26 mouse cellular contexts compared by ENCODE assay signal in the genomic region with DNA sequence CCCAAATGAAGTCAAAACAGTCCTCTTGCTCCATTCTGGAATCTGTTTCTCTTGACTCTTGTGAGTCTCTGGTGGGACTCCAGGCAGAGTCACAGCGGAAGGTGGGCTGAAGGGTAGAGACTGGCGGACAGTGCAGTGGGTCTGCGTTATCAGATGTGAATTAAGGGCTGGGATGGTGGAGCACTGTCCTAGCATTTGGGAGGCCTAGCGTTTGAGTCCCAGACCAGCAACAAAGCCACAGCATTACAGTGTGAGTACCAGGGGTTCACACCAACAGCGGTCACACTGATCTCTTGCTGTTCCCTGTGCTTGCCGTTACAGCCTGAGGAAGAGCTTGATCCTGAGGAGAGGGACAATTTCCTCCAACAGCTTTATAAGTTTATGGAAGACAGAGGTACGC. TPM values are rescaled to one million over a fixed set of nuclear protein-coding genes. Genes with fewer than 3 reads are reported as not detected.
DNase-seq lines count a peak whose midpoint lies in the region; TF ChIP-seq lines count a peak whose summit lies in the region.
"Had no signal": no experiment of that assay in that cellular context is flagged by ENCODE, and none has a peak within 500 bp of the region (broad histone marks: within the 10 kb centered on the region; RNA-seq: fewer than 3 reads in every experiment).

No protein-coding gene starts in this region.

- in situ Hi-C loops in ES-E14 (cut with MboI; ENCODE audit: low sequenced_read_pairs in 2 of 2, unreplicated experiment in 2 of 2), result no loop called here

- H3K27ac ChIP-seq in heart, embryonic 10.5 days, result no peak overlapping the region
- peak overlapping the region; percentile 36; the same call in 1 of the 2 replicates for H3K27ac ChIP-seq in ES-E14 (ENCODE audit: insufficient read depth, low read depth, low read length, poor library complexity, severe bottlenecking)

- H3K27me3 ChIP-seq in heart, embryonic 10.5 days (ENCODE audit: insufficient read depth, poor library complexity, severe bottlenecking), result no peaks in the 10 kb centered on the region
- H3K27me3 ChIP-seq: CH12.LX, Patski had no signal

- H3K4me1 ChIP-seq in heart, embryonic 10.5 days, result no peaks in the 10 kb centered on the region
- H3K4me1 ChIP-seq in ES-E14 (ENCODE audit: control insufficient read depth in 2 of 2, insufficient read depth in 2 of 2, low read length in 2 of 2, poor library complexity in 1 of 2), result no peaks in the 10 kb centered on the region

- peak; percentile 82 for DNase-seq in heart, adult 11 months
- no peak for DNase-seq in heart, postnatal 10 days
- peak; percentile 73 for DNase-seq in heart, embryonic 10.5 days (ENCODE audit: low spot score)
- DNase-seq in heart, adult 18-20 months, result no peak
- DNase-seq in ES-E14 (ENCODE audit: low read depth, low spot score), result no peak
- no peak for DNase-seq in adrenal gland, adult 18-20 months (ENCODE audit: low spot score in 2 of 2)
- DNase-seq: adrenal gland, adult 2 months; adrenal gland, adult 8-10 months; adrenal gland, postnatal 10 days; adrenal gland, postnatal 14 days; adrenal gland, postnatal 25 days; adrenal gland, postnatal 36 days; B cell, adult 2 months; cerebellum, adult 11 months; cerebellum, adult 11-12 months; cerebellum, adult 18-20 months; cerebellum, adult 2 months; cerebellum, adult 8-10 months had no signal

- no peak overlapping the region for H3K9ac ChIP-seq in ES-E14 (ENCODE audit: insufficient read depth, low read depth, low read length, poor library complexity, severe bottlenecking)

- H3K9me3 ChIP-seq in heart, embryonic 10.5 days, result no peaks in the 10 kb centered on the region
- no peaks in the 10 kb centered on the region for H3K9me3 ChIP-seq in ES-E14 (ENCODE audit: control insufficient read depth, insufficient read depth, low read depth, low read length)
- H3K9me3 ChIP-seq: G1E had no signal

- intact Hi-C loops in heart, postnatal 10 days (cut with DNase I), result no loop called here

- 92% methylated on average over 7 of the region's 7 CpGs for WGBS in heart, embryonic 10.5 days

- no peak overlapping the region for H3K4me3 ChIP-seq in heart, embryonic 10.5 days
- no peak overlapping the region for H3K4me3 ChIP-seq in ES-E14 (ENCODE audit: insufficient read depth in 1 of 2, low read depth in 1 of 2, low read length in 2 of 2, poor library complexity in 1 of 2, severe bottlenecking in 1 of 2)

- peaks cover 57% of the 10 kb centered on the region for H3K36me3 ChIP-seq in heart, embryonic 10.5 days
- peaks cover 18% of the 10 kb centered on the region for H3K36me3 ChIP-seq in ES-E14 (ENCODE audit: control insufficient read depth, insufficient read depth, low read length, poor library complexity, severe bottlenecking)

TF ChIP-seq in ES-E14, 5 proteins besides CTCF, POLR2A, EP300 and RAD21:
- TF ChIP-seq HCFC1 (IDR thresholded peaks at IDR 0.05; ENCODE audit: borderline replicate concordance, insufficient read depth, low read length) (no peak), ZC3H11A (IDR thresholded peaks at IDR 0.05; ENCODE audit: borderline replicate concordance, low read depth, low read length) (no peak), CHD2 (IDR thresholded peaks at IDR 0.05; ENCODE audit: low read depth, low read length) (no peak), ZNF384 (IDR thresholded peaks at IDR 0.05; ENCODE audit: low read depth, low read length) (no peak), MAFK (IDR thresholded peaks at IDR 0.05; ENCODE audit: insufficient read depth, low read depth, low read length) (no peak)

RNA-seq across cellular contexts. Expression of gene Arid4a, which starts 44.0 kb away (rescaled TPM):
- 10 to 100 TPM; 14.0 to 15.5 TPM for total RNA-seq in heart, postnatal 10 days (2021)
- 24.1 and 26.9 TPM in 2 replicates for polyA plus RNA-seq in heart, embryonic 10.5 days (2016; fragmentation: Nextera tagmentation; extraction: Ambion mirVana)
- 10 to 100 TPM; 11.1 to 12.2 TPM for total RNA-seq in heart, adult 18-20 months (2021)
- 10.4 and 10.9 TPM in 2 replicates for total RNA-seq in ES-E14 (2012; rRNA removed)
- total RNA-seq in adrenal gland, adult 18-20 months (2021), result 10 to 100 TPM; 18.6 to 20.3 TPM

RNA-seq across cellular contexts. Expression of gene Tomm20l, which starts 51.5 kb away (rescaled TPM):
- 1 to 10 TPM in 1 of 2 experiments, under 1 TPM in 1; 0.50 to 1.8 TPM for total RNA-seq in heart, postnatal 10 days (2021)
- polyA plus RNA-seq in heart, embryonic 10.5 days (2016; fragmentation: Nextera tagmentation; extraction: Ambion mirVana), result 0.26 and 0.64 TPM in 2 replicates
- total RNA-seq in heart, adult 18-20 months (2021), result 1 to 10 TPM in 1 of 2 experiments, under 1 TPM in 1; 0.75 to 1.6 TPM
- total RNA-seq in ES-E14 (2012; rRNA removed), result not detected in 2 replicates
- 1 to 10 TPM; 4.3 to 7.3 TPM for total RNA-seq in adrenal gland, adult 18-20 months (2021)
- total RNA-seq: CH12.LX, G1E, MEL had no signal
- polyA plus RNA-seq: activated CD4-positive, CD25-positive, alpha-beta regulatory T cell, adult 4 months; brain, embryonic 14.5 days; C2C12; CD4-positive, CD25-positive, alpha-beta regulatory T cell, adult 4 months; cerebellum, adult 2 months; G1E; Patski had no signal

Comparison
In these comparisons a context has a peak if more than half of its experiments do, and no peak if none do; other contexts are left out.
1. DNase-seq: peak in heart, adult 11 months (single experiment) and heart, embryonic 10.5 days (single experiment); none in heart, postnatal 10 days (0 of 2), heart, adult 18-20 months (0 of 2), ES-E14 (single experiment) and adrenal gland, adult 18-20 months (0 of 2).